10 mouse cellular contexts compared by ENCODE assay signal in genomic region chr13:49306771-49307310, GRCm38 (mm10). TPM values are rescaled to one million over a fixed set of nuclear protein-coding genes. Genes with fewer than 3 reads are reported as not detected.
DNase-seq lines count a peak whose midpoint lies in the region; ATAC-seq and TF ChIP-seq lines count a peak whose summit lies in the region.
"Had no signal": no experiment of that assay in that cellular context is flagged by ENCODE, and none has a peak within 500 bp of the region (broad histone marks: within the 10 kb centered on the region; RNA-seq: fewer than 3 reads in every experiment).

No protein-coding gene starts in this region.

- no peaks in the 10 kb centered on the region for H3K36me3 ChIP-seq in liver, embryonic 13.5 days
- H3K36me3 ChIP-seq: neural tube, embryonic 13.5 days had no signal

- peak overlapping the region; percentile 53; the same call in 1 of the 2 replicates for H3K9ac ChIP-seq in liver, embryonic 13.5 days
- H3K9ac ChIP-seq: neural tube, embryonic 13.5 days had no signal

- H3K27me3 ChIP-seq in liver, embryonic 13.5 days, result no peaks in the 10 kb centered on the region
- H3K27me3 ChIP-seq: neural tube, embryonic 13.5 days had no signal

- no peak for ATAC-seq in liver, embryonic 13.5 days (ENCODE audit: low read depth)

- WGBS in liver, embryonic 13.5 days (ENCODE audit: insufficient replicate concordance), result 16% methylated on average over 7 of the region's 7 CpGs

- H3K4me1 ChIP-seq in liver, embryonic 13.5 days (replicated peaks), result peaks cover 32% of the 10 kb centered on the region
- H3K4me1 ChIP-seq: neural tube, embryonic 13.5 days had no signal

- no peak for TF ChIP-seq CTCF in gastrocnemius, adult 2 months (IDR thresholded peaks at IDR 0.05)

- no peaks in the 10 kb centered on the region for H3K9me3 ChIP-seq in liver, embryonic 13.5 days (replicated peaks)
- H3K9me3 ChIP-seq: neural tube, embryonic 13.5 days had no signal

- H3K4me2 ChIP-seq in liver, embryonic 13.5 days, result peak overlapping the region; percentile 55
- H3K4me2 ChIP-seq: neural tube, embryonic 13.5 days had no signal

- intact Hi-C loops in gastrocnemius, adult 2 months (cut with DNase I), result no loop called here

- peak overlapping the region; percentile 43 for H3K4me3 ChIP-seq in gastrocnemius, adult 2 months
- peak overlapping the region; percentile 33 for H3K4me3 ChIP-seq in liver, embryonic 13.5 days (replicated peaks)
- H3K4me3 ChIP-seq: neural tube, embryonic 13.5 days had no signal

- H3K27ac ChIP-seq in gastrocnemius, adult 2 months, result 0 out of 2 replicates have a peak overlapping the region, but pooled peaks have one; percentile 17
- H3K27ac ChIP-seq in liver, embryonic 13.5 days, result peak overlapping the region; percentile 63
- H3K27ac ChIP-seq: neural tube, embryonic 13.5 days had no signal

- DNase-seq in gastrocnemius, adult 2 months, result no peak
- no peak for DNase-seq in gastrocnemius, adult 18-20 months (ENCODE audit: low spot score)
- DNase-seq in retina, postnatal 1 day, result peak; percentile 5
- DNase-seq in retina, embryonic 14.5 days (ENCODE audit: low spot score), result no peak
- no peak for DNase-seq in liver, embryonic 13.5 days
- DNase-seq in thymus, postnatal 14 days, result peak; percentile 31
- DNase-seq in right cerebral cortex, postnatal 10 days (ENCODE audit: low spot score in 2 of 2), result no peak
- DNase-seq in adrenal gland, adult (ENCODE audit: inconsistent age in 2 of 2, low spot score in 1 of 2), result no peak
- DNase-seq: layer of hippocampus, postnatal 36 days had no signal

RNA-seq across cellular contexts. Expression of gene Fgd3, which starts 13.3 kb away (rescaled TPM):
- 1 to 10 TPM in 1 of 2 experiments, under 1 TPM in 1; 0.97 to 1.1 TPM for total RNA-seq in gastrocnemius, adult 2 months (2021)
- under 1 TPM; 0.41 to 0.90 TPM for total RNA-seq in gastrocnemius, adult 18-20 months (2021)
- polyA plus RNA-seq in liver, embryonic 13.5 days (2015; fragmentation: Nextera tagmentation; extraction: Ambion mirVana), result 0.37 and 0.39 TPM in 2 replicates

RNA-seq across cellular contexts. Expression of gene Bicd2, which starts 34.5 kb away (rescaled TPM):
- 10 to 100 TPM; 26.0 to 28.5 TPM for total RNA-seq in gastrocnemius, adult 2 months (2021)
- total RNA-seq in gastrocnemius, adult 18-20 months (2021), result 10 to 100 TPM; 23.4 to 28.6 TPM
- 9.0 and 10.5 TPM in 2 replicates for polyA plus RNA-seq in liver, embryonic 13.5 days (2015; fragmentation: Nextera tagmentation; extraction: Ambion mirVana)

RNA-seq across cellular contexts. Expression of gene Susd3, which starts 58.3 kb away (rescaled TPM):
- under 1 TPM in 1 of 2 experiments, not detected in 1; 0.97 TPM for total RNA-seq in gastrocnemius, adult 2 months (2021)
- total RNA-seq in gastrocnemius, adult 18-20 months (2021), result under 1 TPM in 1 of 2 experiments, not detected in 1; 0.24 TPM
- 1.6 and 1.7 TPM in 2 replicates for polyA plus RNA-seq in liver, embryonic 13.5 days (2015; fragmentation: Nextera tagmentation; extraction: Ambion mirVana)

Comparison
In these comparisons a context has a peak if more than half of its experiments do, and no peak if none do; other contexts are left out.
1. DNase-seq: peak in retina, postnatal 1 day (single experiment) and thymus, postnatal 14 days (single experiment); none in gastrocnemius, adult 2 months (single experiment), gastrocnemius, adult 18-20 months (single experiment), retina, embryonic 14.5 days (single experiment), liver, embryonic 13.5 days (single experiment), right cerebral cortex, postnatal 10 days (0 of 2) and adrenal gland, adult (0 of 2).